Mouse (Mus musculus) limb, embryonic 14.5 days (tissue): ENCODE measurements around the gene Hmgn1. TPM values are rescaled to one million over a fixed set of nuclear protein-coding genes. Genes with fewer than 3 reads are reported as not detected.
"Not testable (repeated sequence)": the region's sequence is repeated elsewhere in the genome, so short reads cannot be mapped to it uniquely, and the experiment has no call there.

Experiments used
- ATAC-seq: fragments of 200-750 bp; cut with Nextera tagmentation; 2 replicates; pipeline ENCODE4 v1.8.0; 2017; ENCODE audit warnings: low read depth, moderate number of reproducible peaks, moderate TSS enrichment; ENCODE audit not compliant: low FRiP score
- DNase-seq: peaks from one replicate; pipeline ENCODE4 v3.0.0-alpha.2; 2015; ENCODE audit warnings: low spot score
- H3K27ac ChIP-seq: fragments of 300-500 bp; sonication (generic); replicated peaks from 2 replicates; pipeline ENCODE4 v1.5.1; 2014; ENCODE audit warnings: low read depth, mild to moderate bottlenecking, low read length, moderate library complexity, mixed read lengths
- H3K27me3 ChIP-seq: fragments of 300-500 bp; sonication (generic); 2 replicates; pipeline ENCODE4 v1.6.1; 2014; ENCODE audit warnings: low read length, mixed read lengths; ENCODE audit not compliant: control insufficient read depth, insufficient read depth
- H3K36me3 ChIP-seq: fragments of 300-500 bp; sonication (generic); 2 replicates; pipeline ENCODE4 v1.6.1; 2014; ENCODE audit warnings: mild to moderate bottlenecking, low read length, moderate library complexity, mixed read lengths; ENCODE audit not compliant: control insufficient read depth, insufficient read depth
- H3K4me1 ChIP-seq: fragments of 300-500 bp; sonication (generic); 2 replicates; pipeline ENCODE4 v1.6.1; 2014; ENCODE audit warnings: antibody characterized with exemption, low read length, mixed read lengths; ENCODE audit not compliant: control insufficient read depth, insufficient read depth
- H3K4me2 ChIP-seq: fragments of 300-500 bp; sonication (generic); replicated peaks from 2 replicates; pipeline ENCODE4 v1.6.1; 2014; ENCODE audit warnings: low read depth, mild to moderate bottlenecking, low read length, moderate library complexity; ENCODE audit not compliant: severe bottlenecking
- H3K4me3 ChIP-seq: fragments of 300-500 bp; sonication (generic); replicated peaks from 2 replicates; pipeline ENCODE4 v1.5.1; 2014; ENCODE audit warnings: low read length
- H3K9ac ChIP-seq: fragments of 300-500 bp; sonication (generic); 2 replicates; pipeline ENCODE4 v1.6.1; 2014; ENCODE audit warnings: mild to moderate bottlenecking, low read depth, low read length, moderate library complexity; ENCODE audit not compliant: severe bottlenecking
- H3K9me3 ChIP-seq: fragments of 300-500 bp; sonication (generic); 2 replicates; pipeline ENCODE4 v1.6.1; 2016; ENCODE audit warnings: low read length; ENCODE audit not compliant: control insufficient read depth
- POLR2A ChIP-seq: fragments of 200-500 bp; IDR thresholded peaks from 2 replicates; pipeline ENCODE4 v1.8.0; 2012; ENCODE audit warnings: inconsistent platforms, mild to moderate bottlenecking, moderate library complexity, borderline replicate concordance; ENCODE audit not compliant: insufficient read depth, insufficient read length; ENCODE audit errors: extremely low read depth
- WGBS: fragments of 180-500 bp; shearing (Covaris S2); extraction: QIAGEN DNeasy Blood & Tissue Kit; methylation state at CpG from one replicate; pipeline ENCODE4 v1.1.7; 2014; 5-methylcytosine and 5-hydroxymethylcytosine counted together
- polyA plus RNA-seq, 2 experiments: library from polyadenylated mRNA; depleted of rRNA in 1 of 2; stranded (reverse) in 1 of 2; unstranded in 1 of 2; fragments of >200 nt; fragmentation: Nextera tagmentation in 1 of 2; extraction: Ambion mirVana in 1 of 2; gene quantifications; 2 replicates each; pipeline versions ENCODE4 v1.2.1 to v1.2.3; 2012 to 2014

Gene Hmgn1
- polyA plus RNA-seq, 2 experiments: 371 to 661 TPM

- WGBS: 38% methylated on average over 2 of the region's 2 CpGs
- no peak for ATAC-seq
- Histone ChIP-seq H3K4me1 (no peaks in the 10 kb centered on the region), H3K9me3 (no peaks in the 10 kb centered on the region), H3K9ac (no peak overlapping the region), H3K4me2 (no peak overlapping the region), H3K4me3 (no peak overlapping the region), H3K36me3 (no peaks in the 10 kb centered on the region), H3K27ac (no peak overlapping the region), H3K27me3 (no peaks in the 10 kb centered on the region)
- no peak for TF ChIP-seq POLR2A
- DNase-seq: no peak
Observed at GRCm38 (mm10) chr16:96103036-96103435, 24.5 kb downstream of the Hmgn1 start.

GRCm38 (mm10) chr16:96097811-96098210, 29.7 kb downstream of the Hmgn1 start:
- H3K4me3 ChIP-seq, H3K4me2 ChIP-seq, ATAC-seq, H3K27me3 ChIP-seq, H3K9me3 ChIP-seq, DNase-seq, H3K27ac ChIP-seq, H3K9ac ChIP-seq, H3K36me3 ChIP-seq, H3K4me1 ChIP-seq: not testable (repeated sequence)

GRCm38 (mm10) chr16:96095966-96096365, 31.6 kb downstream of the Hmgn1 start:
- Histone ChIP-seq H3K27ac (no peak overlapping the region), H3K36me3 (no peaks in the 10 kb centered on the region), H3K9ac (no peak overlapping the region), H3K9me3 (no peaks in the 10 kb centered on the region), H3K4me1 (no peaks in the 10 kb centered on the region), H3K4me3 (no peak overlapping the region), H3K4me2 (no peak overlapping the region), H3K27me3 (no peaks in the 10 kb centered on the region)
- no peak for TF ChIP-seq POLR2A
- DNase-seq: no peak
- WGBS: 86% methylated on average over 5 of the region's 5 CpGs
- ATAC-seq: no peak

DNA sequence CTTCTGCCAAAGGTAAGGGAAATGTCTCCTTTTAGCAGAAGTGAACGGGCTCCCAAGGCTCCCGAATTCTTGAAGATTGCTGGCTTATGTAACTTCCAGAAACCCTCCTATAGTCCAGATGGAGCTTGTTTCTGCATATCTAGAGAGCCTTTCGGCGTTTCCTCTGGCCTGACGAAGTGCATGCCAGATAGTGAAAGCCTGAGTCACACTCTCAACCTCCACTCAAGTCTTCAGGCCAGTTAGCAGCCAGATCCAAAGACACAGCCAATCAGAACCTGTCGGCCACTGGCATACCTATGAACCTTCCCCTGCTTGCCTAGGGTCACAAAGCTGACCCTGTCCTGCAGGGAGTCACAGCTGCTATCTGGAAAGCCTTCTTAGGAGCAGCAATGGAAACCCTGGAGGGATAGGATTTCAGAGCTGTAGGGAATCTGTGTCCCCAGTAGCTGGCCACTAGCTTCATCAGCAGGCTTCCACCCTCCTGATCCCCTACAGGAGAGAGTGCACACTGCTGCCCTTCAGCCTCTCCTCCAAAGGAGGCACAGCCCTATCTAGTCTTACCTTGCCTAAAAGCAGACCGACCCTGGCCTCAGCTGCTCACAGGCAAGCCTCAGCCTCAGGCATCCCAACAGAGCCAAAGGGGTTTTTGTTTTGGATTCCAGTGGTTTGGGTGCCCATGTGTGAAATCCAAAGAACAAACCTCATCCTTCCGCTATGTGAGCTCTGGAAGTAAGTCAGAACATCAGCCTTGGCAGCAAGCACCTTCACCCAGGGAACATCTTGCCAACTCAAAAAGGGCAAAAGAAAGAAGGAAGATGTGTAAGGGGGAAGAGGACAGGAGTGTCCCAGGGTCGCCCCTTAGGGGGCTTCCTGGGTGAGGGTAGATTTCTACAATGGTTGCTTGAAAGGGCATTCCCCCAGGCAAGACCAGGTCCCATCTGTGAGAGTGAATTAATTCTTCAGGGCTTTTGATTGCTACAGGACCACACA, 35.7 kb downstream of the Hmgn1 start:
- WGBS: 60% methylated on average over 9 of the region's 9 CpGs
- no peak for DNase-seq
- Histone ChIP-seq H3K9ac (no peak overlapping the region), H3K4me3 (no peak overlapping the region), H3K9me3 (no peaks in the 10 kb centered on the region), H3K4me2 (no peak overlapping the region), H3K27me3 (no peaks in the 10 kb centered on the region), H3K36me3 (no peaks in the 10 kb centered on the region), H3K27ac (no peak overlapping the region), H3K4me1 (no peaks in the 10 kb centered on the region)
- no peak for ATAC-seq
- TF ChIP-seq POLR2A: no peak

DNA sequence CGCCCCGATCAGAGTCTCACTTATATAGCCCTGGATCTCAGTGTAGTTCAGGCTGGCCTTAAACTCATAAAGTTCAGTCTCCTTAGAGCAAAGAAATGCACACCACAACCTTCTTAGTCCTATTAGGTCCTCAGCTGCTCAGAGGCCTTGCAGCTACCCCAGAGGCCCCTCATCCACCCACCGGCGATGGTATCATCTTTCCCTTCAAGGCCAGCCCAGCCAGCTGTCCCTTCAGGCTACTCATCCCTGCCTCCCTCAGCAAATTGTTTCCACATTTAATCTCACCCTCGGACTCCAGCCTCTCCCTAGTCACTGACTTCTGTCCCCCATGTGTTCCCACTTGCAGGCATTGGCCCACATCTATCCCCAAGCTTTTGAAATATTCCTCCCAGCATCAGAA, 39.4 kb downstream of the Hmgn1 start:
- DNase-seq (peak; percentile 34), ATAC-seq (peak; percentile 29; the same call in 1 of the 2 replicates)
- no peaks in the 10 kb centered on the region for H3K27me3 ChIP-seq
- H3K9me3 ChIP-seq: no peaks in the 10 kb centered on the region
- no peak overlapping the region for H3K4me2 ChIP-seq
- no peak for TF ChIP-seq POLR2A
- no peak overlapping the region for H3K4me3 ChIP-seq
- peaks cover 3% of the 10 kb centered on the region; the same call in 1 of the 2 replicates for H3K4me1 ChIP-seq
- H3K9ac ChIP-seq: no peak overlapping the region
- H3K36me3 ChIP-seq: no peaks in the 10 kb centered on the region
- H3K27ac ChIP-seq: no peak overlapping the region
- WGBS: 43% methylated on average over 5 of the region's 5 CpGs
